Mouse (Mus musculus) limb, embryonic 11.5 days (tissue): ENCODE data around the gene Tmem150c. TPM values are rescaled to one million over a fixed set of nuclear protein-coding genes. Genes with fewer than 3 reads are reported as not detected.

Source experiments
- ATAC-seq: fragments of 200-750 bp; cut with Nextera tagmentation; 2 replicates; pipeline ENCODE4 v1.8.0; 2017; ENCODE audit warnings: low read depth; ENCODE audit not compliant: insufficient number of reproducible peaks, low FRiP score, low TSS enrichment
- DNase-seq: peaks from one replicate; pipeline ENCODE4 v3.0.0-alpha.2; 2015; ENCODE audit warnings: low spot score
- H3K27ac ChIP-seq: fragments of 300-500 bp; sonication (generic); replicated peaks from 2 replicates; pipeline ENCODE4 v1.5.1; 2014; ENCODE audit warnings: low read depth, mild to moderate bottlenecking, low read length
- H3K27me3 ChIP-seq: fragments of 300-500 bp; sonication (generic); 2 replicates; pipeline ENCODE4 v1.6.1; 2014; ENCODE audit warnings: mild to moderate bottlenecking, low read length, mixed read lengths; ENCODE audit not compliant: control insufficient read depth, insufficient read depth
- H3K36me3 ChIP-seq: fragments of 300-500 bp; sonication (generic); 2 replicates; pipeline ENCODE4 v1.6.1; 2014; ENCODE audit warnings: mild to moderate bottlenecking, low read length, moderate library complexity, mixed read lengths; ENCODE audit not compliant: control insufficient read depth, insufficient read depth
- H3K4me1 ChIP-seq: fragments of 300-500 bp; sonication (generic); 2 replicates; pipeline ENCODE4 v1.6.1; 2014; ENCODE audit warnings: low read length, mixed read lengths; ENCODE audit not compliant: control insufficient read depth, insufficient read depth
- H3K4me2 ChIP-seq: fragments of 300-500 bp; sonication (generic); 2 replicates; pipeline ENCODE4 v1.6.1; 2014; ENCODE audit warnings: low read depth, mild to moderate bottlenecking, moderate library complexity; ENCODE audit not compliant: severe bottlenecking
- H3K4me3 ChIP-seq: fragments of 300-500 bp; sonication (generic); 2 replicates; pipeline ENCODE4 v1.5.1; 2014; ENCODE audit warnings: low read depth, low read length
- H3K9ac ChIP-seq: fragments of 300-500 bp; sonication (generic); 2 replicates; pipeline ENCODE4 v1.6.1; 2014; ENCODE audit warnings: mild to moderate bottlenecking, low read length
- H3K9me3 ChIP-seq: fragments of 300-500 bp; sonication (generic); 2 replicates; pipeline ENCODE4 v1.6.1; 2016; ENCODE audit warnings: low read length; ENCODE audit not compliant: control insufficient read depth
- WGBS: fragments of 180-500 bp; shearing (Covaris S2); extraction: QIAGEN DNeasy Blood & Tissue Kit; methylation state at CpG from one replicate; pipeline ENCODE4 v1.1.7; 2014; 5-methylcytosine and 5-hydroxymethylcytosine counted together
- polyA plus RNA-seq: library from polyadenylated mRNA; unstranded; fragments of >200 nt; fragmentation: Nextera tagmentation; extraction: Ambion mirVana; gene quantifications from 2 replicates; pipeline ENCODE4 v1.2.1, GENCODE M21; 2014

Tmem150c gene
- polyA plus RNA-seq, 1 experiment from 2014 or later, result 0.40 TPM

DNA sequence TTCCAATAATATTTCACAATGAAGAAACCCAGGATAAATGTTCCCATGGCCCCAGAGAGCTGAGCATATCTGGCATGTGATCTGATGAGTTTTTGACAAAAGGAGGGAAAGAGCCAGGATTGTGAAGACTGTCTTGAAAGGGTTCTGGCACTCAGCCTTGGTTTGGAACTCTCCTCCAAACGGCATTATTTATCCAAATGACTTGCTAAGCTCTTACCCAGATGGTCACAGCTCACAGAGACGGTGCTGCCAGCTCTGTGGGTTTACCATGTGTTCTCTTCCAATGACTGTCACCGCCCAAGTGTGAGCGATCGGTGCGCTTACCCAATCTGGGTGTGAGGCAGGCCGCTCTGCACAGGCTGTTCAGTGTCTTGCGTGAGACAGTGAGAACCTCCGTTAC is 50.7 kb downstream of the Tmem150c start:
- Histone ChIP-seq H3K27me3 (no peaks in the 10 kb centered on the region), H3K9me3 (no peaks in the 10 kb centered on the region), H3K9ac (no peak overlapping the region), H3K4me3 (no peak overlapping the region), H3K36me3 (no peaks in the 10 kb centered on the region), H3K4me2 (no peak overlapping the region), H3K4me1 (no peaks in the 10 kb centered on the region), H3K27ac (no peak overlapping the region)
- no peak for ATAC-seq
- 79% methylated on average over 9 of the region's 9 CpGs for WGBS
- DNase-seq, result no peak

GRCm38 (mm10) chr5:100102395-100102794 is 57.2 kb downstream of the Tmem150c start:
- no peaks in the 10 kb centered on the region for H3K27me3 ChIP-seq
- DNase-seq (no peak), ATAC-seq (no peak)
- H3K4me1 ChIP-seq, result no peaks in the 10 kb centered on the region
- H3K9ac ChIP-seq, result no peak overlapping the region
- no peak overlapping the region for H3K4me3 ChIP-seq
- H3K9me3 ChIP-seq, result no peaks in the 10 kb centered on the region
- H3K27ac ChIP-seq, result no peak overlapping the region
- no peak overlapping the region for H3K4me2 ChIP-seq
- no peaks in the 10 kb centered on the region for H3K36me3 ChIP-seq
- WGBS, result 93% methylated on average over 1 of the region's 1 CpGs

DNA sequence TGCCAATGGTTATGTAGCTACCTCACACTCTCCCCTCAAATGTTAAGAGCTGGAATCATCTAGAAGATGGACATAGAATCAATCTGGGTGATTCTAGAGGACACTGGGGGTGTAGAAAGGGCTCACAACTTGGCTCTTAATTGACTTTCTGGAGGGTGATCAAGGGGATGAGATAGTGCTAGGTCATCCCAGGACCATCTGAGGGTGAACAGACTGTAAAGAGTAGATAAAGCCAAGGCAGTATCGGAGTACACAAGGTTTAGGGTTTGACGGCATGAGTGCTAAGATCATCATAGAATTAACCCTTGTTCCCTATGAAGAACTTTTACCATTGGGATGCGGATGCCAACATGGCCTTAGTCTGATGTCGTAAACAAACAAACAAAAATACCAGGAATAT is 61.6 kb downstream of the Tmem150c start:
- no peak overlapping the region for H3K4me3 ChIP-seq
- no peaks in the 10 kb centered on the region for H3K9me3 ChIP-seq
- H3K9ac ChIP-seq, result no peak overlapping the region
- no peak for ATAC-seq
- no peaks in the 10 kb centered on the region for H3K4me1 ChIP-seq
- no peaks in the 10 kb centered on the region for H3K36me3 ChIP-seq
- H3K4me2 ChIP-seq, result no peak overlapping the region
- no peak for DNase-seq
- no peaks in the 10 kb centered on the region for H3K27me3 ChIP-seq
- 91% methylated on average over 4 of the region's 4 CpGs for WGBS
- no peak overlapping the region for H3K27ac ChIP-seq

DNA sequence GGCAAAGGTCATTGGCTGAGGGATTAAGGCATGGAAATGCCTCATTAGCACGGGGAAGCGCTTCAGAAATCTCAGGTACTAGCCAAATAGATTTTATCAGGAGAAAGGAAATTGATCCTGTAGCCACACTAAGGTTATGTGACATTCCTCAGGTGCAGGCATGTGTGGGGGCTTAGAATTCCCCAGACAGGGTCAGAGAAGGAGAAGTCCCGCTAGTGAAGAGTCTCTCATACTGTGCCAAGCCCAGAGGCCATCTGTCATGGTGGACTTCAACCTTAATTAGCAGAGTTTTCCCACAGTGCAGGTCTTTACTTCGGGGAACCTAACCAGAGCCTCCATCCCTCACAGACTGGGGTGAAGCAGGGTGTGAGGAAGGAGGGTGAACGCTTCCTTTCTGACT is 62.7 kb downstream of the Tmem150c start:
- Histone ChIP-seq H3K9me3 (no peaks in the 10 kb centered on the region), H3K4me3 (no peak overlapping the region), H3K36me3 (no peaks in the 10 kb centered on the region), H3K9ac (no peak overlapping the region), H3K4me2 (no peak overlapping the region), H3K27ac (no peak overlapping the region), H3K4me1 (no peaks in the 10 kb centered on the region), H3K27me3 (no peaks in the 10 kb centered on the region)
- WGBS, result 65% methylated on average over 5 of the region's 5 CpGs
- no peak for DNase-seq
- ATAC-seq, result no peak

DNA sequence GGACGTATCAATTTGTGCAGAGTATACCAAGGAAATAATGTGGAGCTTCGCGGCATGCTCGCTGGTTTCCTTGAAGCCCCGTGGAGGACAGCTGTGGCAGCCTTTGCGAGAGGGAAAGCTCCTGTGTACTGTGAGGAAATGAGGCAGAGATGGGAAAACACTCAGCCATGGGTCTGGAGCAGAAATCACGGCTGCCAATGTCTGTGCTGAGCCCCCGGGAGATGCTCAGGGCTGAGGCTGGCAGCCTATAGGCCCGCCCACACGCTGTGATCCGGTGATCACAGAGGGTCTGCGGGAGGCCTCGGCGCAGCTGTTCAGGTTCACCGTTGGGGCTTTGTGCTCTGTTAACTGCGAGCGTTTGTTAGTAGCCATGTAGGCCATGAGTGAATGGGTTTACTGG is 68.0 kb downstream of the Tmem150c start:
- Histone ChIP-seq H3K9ac (no peak overlapping the region), H3K27ac (no peak overlapping the region)

GRCm38 (mm10) chr5:100091263-100091594 is 68.4 kb downstream of the Tmem150c start:
- Histone ChIP-seq H3K4me3 (no peak overlapping the region), H3K27me3 (no peaks in the 10 kb centered on the region), H3K4me2 (peak overlapping the region; percentile 39), H3K9ac (no peak overlapping the region), H3K36me3 (no peaks in the 10 kb centered on the region), H3K4me1 (peaks cover 12% of the 10 kb centered on the region), H3K9me3 (no peaks in the 10 kb centered on the region), H3K27ac (no peak overlapping the region)
- ATAC-seq, result no peak
- 38% methylated on average over 10 of the region's 10 CpGs for WGBS
- peak; percentile 43 for DNase-seq

More for the DNA sequence above, 68.0 kb downstream of the Tmem150c start:
- DNase-seq (peak; percentile 59), ATAC-seq (peak; percentile 51; the same call in 1 of the 2 replicates)
- Histone ChIP-seq H3K27me3 (no peaks in the 10 kb centered on the region), H3K4me3 (no peak overlapping the region), H3K4me2 (peak overlapping the region; percentile 39), H3K9me3 (no peaks in the 10 kb centered on the region), H3K36me3 (no peaks in the 10 kb centered on the region), H3K4me1 (peaks cover 12% of the 10 kb centered on the region)
- WGBS, result 10% methylated on average over 17 of the region's 17 CpGs

GRCm38 (mm10) chr5:100090515-100091262 is 68.9 kb downstream of the Tmem150c start:
- 31% methylated on average over 12 of the region's 12 CpGs for WGBS
- Histone ChIP-seq H3K27ac (no peak overlapping the region), H3K9ac (no peak overlapping the region), H3K9me3 (no peaks in the 10 kb centered on the region), H3K4me2 (peak overlapping the region; percentile 39; the same call in 1 of the 2 replicates), H3K4me1 (peaks cover 12% of the 10 kb centered on the region), H3K27me3 (no peaks in the 10 kb centered on the region), H3K4me3 (no peak overlapping the region), H3K36me3 (no peaks in the 10 kb centered on the region)
- ATAC-seq (no peak), DNase-seq (no peak)

- H3K4me3 ChIP-seq, result no peak overlapping the region
- H3K4me2 ChIP-seq, result no peak overlapping the region
- no peaks in the 10 kb centered on the region; the same call in 1 of the 2 replicates for H3K4me1 ChIP-seq
- H3K27me3 ChIP-seq, result no peaks in the 10 kb centered on the region
- H3K36me3 ChIP-seq, result no peaks in the 10 kb centered on the region
- H3K9ac ChIP-seq, result no peak overlapping the region
- no peaks in the 10 kb centered on the region for H3K9me3 ChIP-seq
- DNase-seq, result no peak
- 85% methylated on average over 8 of the region's 8 CpGs for WGBS
- H3K27ac ChIP-seq, result no peak overlapping the region
- ATAC-seq, result no peak
Measured at GRCm38 (mm10) chr5:100085097-100085496, 74.5 kb downstream of the Tmem150c start.
